Mouse (Mus musculus): ENCODE results near the gene Rbm8a.

- TF ChIP-seq CTCF (IDR thresholded peaks at IDR 0.05; ENCODE audit: low read depth, low read length), result no peak
- no peak for TF ChIP-seq POLR2A (IDR thresholded peaks at IDR 0.05; ENCODE audit: extremely low read depth, insufficient read depth, low read length)
These were observed 30.3 kb upstream of the Rbm8a start for GRCm38 (mm10) chr3:96599411-96599810.
